9 mouse cellular contexts compared by ENCODE assay signal in genomic region chr12:80377604-80378003, GRCm38 (mm10). TPM values are rescaled to one million over a fixed set of nuclear protein-coding genes. Genes with fewer than 3 reads are reported as not detected.
DNase-seq lines count a peak whose midpoint lies in the region; ATAC-seq lines count a peak whose summit lies in the region.
"Had no signal": no experiment of that assay in that cellular context is flagged by ENCODE, and none has a peak within 500 bp of the region (broad histone marks: within the 10 kb centered on the region; RNA-seq: fewer than 3 reads in every experiment).

No protein-coding gene starts in this region.

- no peak for ATAC-seq in heart, embryonic 12.5 days (ENCODE audit: insufficient number of reproducible peaks, low FRiP score)

- DNase-seq in heart, adult 18-20 months = peak; percentile 22 to 29
- peak; percentile 12 for DNase-seq in urinary bladder, postnatal 14 days (ENCODE audit: low spot score)
- DNase-seq in urinary bladder, postnatal 4 days (ENCODE audit: low spot score in 2 of 2) = no peak
- peak; percentile 45 for DNase-seq in kidney, postnatal 10 days
- no peak for DNase-seq in c-Kit-positive CD71-positive TER-119-positive erythroid progenitor cells, embryonic 14.5 days (ENCODE audit: low spot score)
- DNase-seq in urinary bladder, postnatal 25 days (ENCODE audit: low spot score) = no peak
- no peak for DNase-seq in left cerebral cortex, adult 11 months (ENCODE audit: low spot score)

- no peaks in the 10 kb centered on the region for H3K9me3 ChIP-seq in heart, embryonic 12.5 days (replicated peaks)

- H3K4me3 ChIP-seq in heart, embryonic 12.5 days = no peak overlapping the region
- H3K4me3 ChIP-seq: myocyte had no signal

- no peak overlapping the region for H3K9ac ChIP-seq in heart, embryonic 12.5 days

- 59% methylated on average over 1 of the region's 1 CpGs for WGBS in heart, embryonic 12.5 days

- no peak overlapping the region for H3K27ac ChIP-seq in heart, embryonic 12.5 days (ENCODE audit: poor library complexity, severe bottlenecking)

- peaks cover 17% of the 10 kb centered on the region for H3K4me1 ChIP-seq in heart, embryonic 12.5 days (replicated peaks)

- H3K4me2 ChIP-seq in heart, embryonic 12.5 days = no peak overlapping the region

- no peaks in the 10 kb centered on the region for H3K27me3 ChIP-seq in heart, embryonic 12.5 days (replicated peaks)

- peaks cover 46% of the 10 kb centered on the region for H3K36me3 ChIP-seq in heart, embryonic 12.5 days

RNA-seq across cellular contexts. Expression of gene Dcaf5, which starts 58.8 kb away (rescaled TPM):
- 10 to 100 TPM; 31.6 to 43.3 TPM for total RNA-seq in heart, adult 18-20 months (2021)
- 14.7 and 15.1 TPM in 2 replicates for polyA plus RNA-seq in heart, embryonic 12.5 days (2016; fragmentation: Nextera tagmentation; extraction: Ambion mirVana)

Comparison
In these comparisons a context has a peak if more than half of its experiments do, and no peak if none do; other contexts are left out.
1. DNase-seq: peak in heart, adult 18-20 months (2 of 2), urinary bladder, postnatal 14 days (single experiment) and kidney, postnatal 10 days (single experiment); none in urinary bladder, postnatal 4 days (0 of 2), c-Kit-positive CD71-positive TER-119-positive erythroid progenitor cells, embryonic 14.5 days (single experiment), urinary bladder, postnatal 25 days (single experiment) and left cerebral cortex, adult 11 months (single experiment).